Mouse (Mus musculus): Measurements from ENCODE around the gene Tmem167. TPM values are rescaled to one million over a fixed set of nuclear protein-coding genes. Genes with fewer than 3 reads are reported as not detected.

Tmem167 gene
- polyA plus RNA-seq, 1 experiment from 2014 or later = 91.2 TPM

DNA sequence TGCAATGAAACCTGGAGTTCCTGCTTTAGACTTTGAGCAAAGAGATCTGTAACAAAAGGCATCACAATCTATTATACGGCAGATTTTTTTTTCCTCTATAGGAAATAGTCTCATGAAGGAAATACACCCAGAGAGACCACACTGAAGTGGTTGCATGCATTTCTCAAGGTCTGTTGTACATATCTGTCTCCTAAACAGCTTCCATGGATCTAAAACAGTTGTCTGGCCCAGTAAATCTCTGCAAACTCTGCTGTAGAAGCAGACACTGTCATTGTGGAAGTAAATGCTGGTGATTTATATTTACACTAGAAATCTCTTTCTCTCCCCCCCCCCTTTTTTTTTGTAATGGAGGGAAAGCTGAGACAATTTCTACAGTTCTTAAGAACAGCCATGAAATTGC lies 99.1 kb downstream of the Tmem167 start:
- H3K27me3 ChIP-seq = no peaks in the 10 kb centered on the region
- H3K36me3 ChIP-seq = no peaks in the 10 kb centered on the region
- no peak for ATAC-seq (ENCODE audit: low FRiP score, low read depth)
- no peaks in the 10 kb centered on the region for H3K9me3 ChIP-seq
- H3K4me2 ChIP-seq (replicated peaks) = no peak overlapping the region
- no peak overlapping the region for H3K4me3 ChIP-seq
- peaks cover 4% of the 10 kb centered on the region; the same call in 1 of the 2 replicates for H3K4me1 ChIP-seq
- H3K27ac ChIP-seq = no peak overlapping the region
- H3K9ac ChIP-seq = no peak overlapping the region
- WGBS = 55% methylated on average over 1 of the region's 1 CpGs

DNA sequence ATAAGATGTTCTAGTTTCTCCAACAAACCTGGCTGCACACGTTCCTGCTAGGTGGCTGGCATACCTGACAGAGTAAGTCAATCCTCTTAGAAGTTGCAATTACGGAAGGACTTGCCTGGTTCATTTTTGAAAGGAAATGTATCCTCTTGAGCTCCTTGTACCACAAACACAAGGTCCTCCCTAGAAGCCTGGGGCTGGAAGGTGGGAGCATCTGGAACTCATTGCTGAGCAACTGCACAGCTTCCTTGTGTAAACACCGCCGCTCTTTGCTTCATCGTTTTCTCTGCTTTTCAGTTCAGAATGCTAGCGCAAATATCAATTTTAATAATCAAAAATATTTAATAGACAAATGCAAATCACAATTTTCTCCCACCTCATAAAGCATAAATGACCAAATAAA lies 102.9 kb downstream of the Tmem167 start:
- 17% methylated on average over 6 of the region's 6 CpGs for WGBS
- Histone ChIP-seq H3K4me2 (replicated peaks) (0 out of 2 replicates have a peak overlapping the region, but pooled peaks have one; percentile 4), H3K27me3 (no peaks in the 10 kb centered on the region)

More for the DNA sequence above, 102.9 kb downstream of the Tmem167 start:
- Histone ChIP-seq H3K9ac (no peak overlapping the region), H3K9me3 (no peaks in the 10 kb centered on the region), H3K4me3 (no peak overlapping the region), H3K36me3 (no peaks in the 10 kb centered on the region), H3K4me1 (peaks cover 4% of the 10 kb centered on the region; the same call in 1 of the 2 replicates), H3K27ac (0 out of 2 replicates have a peak overlapping the region, but pooled peaks have one; percentile 39)
- ATAC-seq (ENCODE audit: low FRiP score, low read depth) = peak; percentile 73; the same call in 1 of the 2 replicates

Other genes with a start within 250 kb of the Tmem167 start
- 12.1 and 12.7 TPM in 2 replicates for gene Xrcc4, start 485 bp downstream of the Tmem167 start, polyA plus RNA-seq (2015; fragmentation: Nextera tagmentation; extraction: Ambion mirVana)

All from limb, embryonic 13.5 days (tissue).